Mouse (Mus musculus) left cerebral cortex, adult 9 months (tissue): ENCODE results near the gene Ppp2r3a.

ENCODE experiments used
- DNase-seq, 2 experiments: peaks; one replicate each; pipeline ENCODE4 v3.0.0; 2022; ENCODE audit warnings: low spot score in 2 of 2

Ppp2r3a gene

DNA sequence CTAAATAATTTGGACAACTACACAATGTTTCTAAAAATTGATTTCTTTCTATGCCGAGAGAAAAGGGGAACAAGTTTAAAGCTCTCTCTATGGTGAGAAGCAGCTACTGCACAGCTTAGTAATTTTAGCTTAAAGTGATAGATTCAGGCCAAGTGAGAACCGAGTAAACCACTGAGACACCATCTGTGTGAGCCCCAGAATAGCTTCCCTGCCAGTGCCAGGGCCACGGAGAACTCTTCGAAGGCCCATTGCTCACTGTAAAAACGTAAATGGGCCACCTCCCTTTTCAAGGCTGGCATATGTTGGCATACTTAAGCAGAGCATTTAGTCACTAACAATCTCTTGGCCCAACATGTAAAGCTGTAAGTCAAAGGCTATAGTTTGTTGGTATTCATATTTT lies 91.5 kb downstream of the Ppp2r3a start:
- peak; percentile 64 to 80 for DNase-seq

GRCm38 (mm10) chr9:101159431-101159830 lies 92.2 kb downstream of the Ppp2r3a start:
- DNase-seq: peak in 1 of 2 experiments; percentile 63

DNA sequence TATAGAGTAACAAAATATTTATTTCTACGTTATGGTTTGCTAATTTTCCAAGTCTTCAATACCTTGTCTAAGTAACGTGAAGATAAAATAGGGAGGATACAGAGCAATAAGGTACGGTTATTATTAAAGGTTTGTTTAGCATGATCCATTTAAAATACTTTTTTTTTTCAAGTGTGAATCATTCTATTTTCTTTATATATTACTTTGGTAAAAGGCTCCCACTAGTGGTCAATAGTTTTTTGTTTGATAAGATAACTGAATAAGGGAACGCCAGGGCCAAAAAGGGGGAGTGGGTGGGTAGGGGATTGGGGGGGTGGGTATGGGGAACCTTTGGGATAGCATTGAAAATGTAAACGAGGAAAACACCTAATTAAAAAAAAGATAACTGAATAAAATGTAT lies 98.7 kb downstream of the Ppp2r3a start:
- DNase-seq: no peak

- no peak for DNase-seq
These were observed 108.0 kb downstream of the Ppp2r3a start for GRCm38 (mm10) chr9:101143635-101144034.

- DNase-seq: no peak
These were observed 137.3 kb downstream of the Ppp2r3a start for GRCm38 (mm10) chr9:101114182-101114884.

DNA sequence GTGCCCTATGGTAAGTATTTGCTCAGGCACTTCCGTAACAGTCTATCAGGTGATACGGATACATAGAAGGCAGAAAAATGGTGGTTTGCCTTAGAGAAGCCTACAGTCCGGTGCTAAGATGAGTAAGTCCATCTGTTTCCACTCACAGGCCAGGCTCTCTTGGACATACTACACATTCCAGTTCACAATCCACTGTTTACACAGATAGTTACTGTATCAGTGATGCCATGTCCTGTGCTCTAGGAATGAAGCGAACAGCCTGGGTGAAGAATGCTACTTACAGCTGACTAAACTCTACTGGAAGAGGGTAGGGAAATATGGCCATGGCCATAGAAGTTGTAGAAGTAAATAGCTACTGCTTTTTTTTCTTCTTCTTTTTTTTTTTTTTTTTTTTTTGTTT lies 138.3 kb downstream of the Ppp2r3a start:
- DNase-seq: no peak

- DNase-seq: no peak
These were observed 141.6 kb downstream of the Ppp2r3a start for GRCm38 (mm10) chr9:101110013-101110412.

- no peak for DNase-seq
These were observed 144.2 kb downstream of the Ppp2r3a start for GRCm38 (mm10) chr9:101107386-101107785.

DNA sequence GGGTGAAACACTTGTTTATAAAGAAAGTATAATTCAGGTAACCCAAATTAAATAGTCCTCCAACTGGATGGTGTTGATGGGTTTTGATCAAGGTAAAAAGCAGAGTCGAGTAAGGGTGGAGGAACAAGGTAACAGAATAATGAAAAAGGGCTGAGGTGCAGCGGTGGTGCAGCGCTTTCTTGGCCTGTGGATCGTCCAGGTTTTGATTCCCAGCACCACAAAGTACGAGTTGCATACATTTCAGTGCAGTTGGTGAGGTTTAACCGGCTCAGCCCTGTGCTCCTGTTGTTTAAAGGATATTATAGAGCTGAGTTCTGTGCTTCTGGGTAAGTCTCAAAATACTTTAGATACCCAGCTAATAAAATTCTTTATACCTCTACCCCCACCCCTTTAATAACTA lies 145.9 kb downstream of the Ppp2r3a start:
- no peak for DNase-seq

GRCm38 (mm10) chr9:101104931-101105330 lies 146.7 kb downstream of the Ppp2r3a start:
- no peak for DNase-seq

DNA sequence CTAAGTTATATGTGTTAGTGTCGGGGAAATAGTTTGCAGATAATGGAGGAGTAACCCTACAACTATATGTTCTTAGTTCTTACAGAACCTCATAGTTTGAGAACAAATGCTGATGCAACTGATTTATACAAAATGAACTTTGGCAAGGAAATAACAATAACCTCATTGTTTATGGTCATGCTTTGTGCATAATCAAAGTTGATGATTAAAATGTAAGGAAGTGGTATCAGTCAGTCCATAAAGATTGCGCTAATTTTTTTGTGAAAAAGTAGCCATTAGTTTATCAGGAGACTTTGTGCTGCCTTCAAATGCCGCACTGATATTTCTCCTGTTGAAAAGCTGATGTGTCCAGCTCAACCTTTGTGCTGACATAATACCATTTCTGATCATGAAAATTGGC lies 149.3 kb downstream of the Ppp2r3a start:
- no peak for DNase-seq

GRCm38 (mm10) chr9:101101547-101101946 lies 150.0 kb downstream of the Ppp2r3a start:
- no peak for DNase-seq

DNA sequence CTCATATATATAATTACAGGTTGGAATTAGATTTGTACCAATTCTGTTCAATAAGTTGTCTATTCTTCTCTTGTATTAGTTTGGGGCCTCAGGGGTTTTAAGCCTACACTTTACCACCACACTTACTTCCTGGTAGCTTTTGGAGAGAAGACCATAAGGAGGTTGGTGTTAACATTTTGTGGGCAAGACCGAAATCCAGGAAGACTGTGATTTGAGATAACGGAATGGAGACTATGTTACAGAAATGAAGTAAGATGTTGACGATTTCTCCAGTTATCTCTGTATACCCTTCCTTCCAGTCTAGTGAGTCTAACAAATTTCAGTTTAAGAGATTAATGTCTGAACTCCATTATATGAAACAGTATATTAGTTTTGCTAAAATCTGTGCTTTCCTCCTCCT lies 151.4 kb downstream of the Ppp2r3a start:
- DNase-seq: no peak

DNA sequence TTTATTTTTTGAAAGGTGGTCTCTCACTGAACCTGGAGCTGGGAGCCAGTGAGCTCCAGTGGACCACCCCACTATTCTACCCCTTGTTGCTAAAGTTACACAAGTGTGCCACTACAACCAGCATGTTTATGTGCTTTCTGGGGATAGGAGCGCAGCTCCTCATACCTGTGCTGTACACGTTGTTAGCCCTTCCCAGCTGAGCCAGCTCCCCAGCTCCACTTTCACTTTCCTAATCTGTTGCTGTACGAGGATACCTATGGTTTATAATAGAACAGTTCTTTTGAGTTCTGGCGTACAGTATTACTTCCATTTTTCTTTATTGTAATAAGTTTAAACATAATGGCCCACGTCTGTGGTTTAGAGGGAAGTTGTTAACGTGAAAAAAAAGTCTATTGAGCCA lies 152.2 kb downstream of the Ppp2r3a start:
- no peak for DNase-seq

DNA sequence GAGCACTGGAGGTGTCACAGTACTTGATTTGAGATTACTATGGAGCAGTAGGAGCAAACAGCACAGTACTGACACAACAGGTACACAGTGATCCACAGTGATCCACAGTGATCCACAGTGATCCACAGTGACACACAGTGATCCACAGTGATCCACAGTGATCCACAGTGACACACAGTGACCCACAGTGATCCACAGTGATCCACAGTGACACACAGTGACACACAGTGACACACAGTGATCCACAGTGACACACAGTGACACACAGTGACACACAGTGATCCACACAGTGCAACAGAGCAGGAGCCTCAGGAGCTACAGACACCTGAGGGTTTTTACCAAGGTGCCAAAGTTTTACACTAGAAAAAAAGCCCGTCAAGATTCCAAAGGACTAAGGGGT lies 154.1 kb downstream of the Ppp2r3a start:
- DNase-seq: no peak

- no peak for DNase-seq
These were observed 155.1 kb downstream of the Ppp2r3a start for GRCm38 (mm10) chr9:101096461-101096860.

DNA sequence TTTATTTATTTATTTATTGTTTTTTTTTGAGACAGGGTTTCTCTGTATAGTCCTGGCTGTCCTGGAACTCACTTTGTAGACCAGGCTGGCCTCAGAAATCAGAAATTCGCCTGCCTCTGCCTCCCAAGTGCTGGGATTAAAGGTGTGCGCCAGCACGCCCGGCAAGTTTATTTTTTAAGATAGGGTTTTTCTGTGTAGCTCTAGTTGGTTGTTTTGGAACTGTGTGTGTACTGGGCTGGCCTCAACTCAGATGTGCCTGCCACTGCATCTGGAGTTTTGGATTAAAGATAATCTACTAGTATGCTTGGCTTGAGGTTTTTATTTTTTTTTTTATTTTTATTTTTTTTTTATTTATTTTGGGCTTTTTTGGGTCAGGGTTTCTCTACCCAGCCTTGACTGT lies 156.2 kb downstream of the Ppp2r3a start:
- no peak for DNase-seq

DNA sequence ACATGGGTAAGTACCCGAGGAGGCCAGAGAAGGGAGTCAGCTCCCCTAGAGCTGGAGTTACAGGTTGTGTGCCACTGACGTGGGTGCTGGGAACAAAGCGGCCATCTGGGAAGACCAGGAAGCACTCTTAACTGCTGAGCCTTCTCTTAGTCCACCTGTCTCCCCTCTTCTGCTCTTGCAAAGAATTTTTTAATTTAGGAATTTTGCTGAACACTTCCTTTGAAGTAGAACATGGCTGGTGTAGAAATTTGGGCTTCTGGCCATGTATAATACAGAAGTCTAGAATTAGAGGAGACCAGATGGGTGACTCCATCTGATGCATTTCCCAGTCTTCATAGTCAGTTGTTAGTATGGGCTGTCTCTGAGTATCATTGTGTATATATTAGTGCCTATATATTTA lies 167.9 kb downstream of the Ppp2r3a start:
- DNase-seq: peak in 1 of 2 experiments; percentile 44

- DNase-seq: no peak
These were observed 171.4 kb downstream of the Ppp2r3a start for GRCm38 (mm10) chr9:101080046-101080685.

- DNase-seq: no peak
These were observed 173.0 kb downstream of the Ppp2r3a start for GRCm38 (mm10) chr9:101078579-101078978.

GRCm38 (mm10) chr9:101077486-101077885 lies 174.1 kb downstream of the Ppp2r3a start:
- no peak for DNase-seq

- DNase-seq: no peak
These were observed 175.3 kb downstream of the Ppp2r3a start for GRCm38 (mm10) chr9:101076095-101076875.

DNA sequence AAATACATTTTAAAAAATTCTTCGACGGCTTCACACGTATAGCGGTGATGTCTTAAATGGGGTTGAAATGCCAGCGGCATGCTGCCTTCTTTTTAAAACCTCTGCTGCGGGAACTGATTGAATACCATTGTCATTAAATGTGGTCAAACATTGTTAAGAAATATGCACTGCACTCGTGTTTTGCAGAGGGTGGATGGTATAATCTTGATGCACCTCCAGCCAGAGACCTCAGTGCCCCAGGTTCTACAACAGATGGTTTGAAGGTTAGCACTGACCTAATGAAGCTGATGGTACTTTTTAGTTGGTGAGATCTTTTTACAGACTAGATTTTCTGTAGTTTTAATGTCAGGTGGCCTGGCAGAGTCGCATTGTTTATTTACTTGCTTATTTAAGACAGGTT lies 175.9 kb downstream of the Ppp2r3a start:
- no peak for DNase-seq
